In the genomic region with DNA sequence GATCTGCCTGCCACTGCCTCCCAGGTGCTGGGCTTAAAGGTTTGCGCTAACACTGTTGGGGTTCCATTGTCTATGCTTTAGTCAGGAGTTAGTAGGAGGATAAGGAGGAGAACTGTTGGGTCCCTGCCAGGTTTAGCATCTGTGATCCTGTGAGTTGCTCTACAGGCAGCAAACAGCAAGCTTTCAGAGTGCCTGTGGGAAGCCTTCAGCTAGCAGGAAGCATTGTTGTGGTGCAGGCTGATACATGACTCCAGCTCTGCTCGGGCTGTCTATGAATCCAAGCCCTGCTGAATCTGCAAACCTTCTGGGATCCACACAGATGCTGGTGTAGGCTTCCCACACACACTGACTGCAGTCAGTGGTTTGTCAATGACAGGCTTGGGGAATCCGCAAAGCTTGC, we compare ENCODE assay signal across 1 mouse cellular context.
TF ChIP-seq lines count a peak whose summit lies in the region.

No protein-coding gene starts in this region.

TF ChIP-seq in MEL, 35 proteins besides CTCF, POLR2A, EP300 and RAD21:
- TF ChIP-seq ZC3H11A (IDR thresholded peaks at IDR 0.05; ENCODE audit: low read depth, low read length) (no peak), ETS1 (IDR thresholded peaks at IDR 0.05; ENCODE audit: low read depth, low read length) (peak; percentile 28; the same call in 1 of the 2 replicates), ZNF384 (IDR thresholded peaks at IDR 0.05; ENCODE audit: low read depth, low read length) (no peak), TCF12 (IDR thresholded peaks at IDR 0.05; ENCODE audit: low read depth, low read length) (peak; percentile 22; the same call in 1 of the 2 replicates), UBTF (IDR thresholded peaks at IDR 0.05; ENCODE audit: borderline replicate concordance, insufficient read depth, low read depth, low read length) (no peak), USF1 (IDR thresholded peaks at IDR 0.05; ENCODE audit: low read depth, low read length) (no peak), MEF2A (IDR thresholded peaks at IDR 0.05; ENCODE audit: extremely low read depth, insufficient replicate concordance, low read depth, low read length, poor library complexity, severe bottlenecking) (no peak), MAZ (IDR thresholded peaks at IDR 0.05; ENCODE audit: low read depth, low read length) (no peak), KAT2A (conservative IDR thresholded peaks at IDR 0.05; ENCODE audit: low read depth, low read length) (no peak), GABPA (IDR thresholded peaks at IDR 0.05; ENCODE audit: low read depth, low read length) (no peak), MYC (IDR thresholded peaks at IDR 0.05; ENCODE audit: low read depth, low read length) (no peak), HCFC1 (IDR thresholded peaks at IDR 0.05; ENCODE audit: low read depth, low read length) (no peak)
